Mouse (Mus musculus): ENCODE measurements around the gene Cebpa. TPM values are rescaled to one million over a fixed set of nuclear protein-coding genes. Genes with fewer than 3 reads are reported as not detected.

The Cebpa gene
- polyA plus RNA-seq, 1 experiment from 2014 or later, result 0.96 TPM

- Histone ChIP-seq H3K27ac (no peak overlapping the region), H3K9ac (no peak overlapping the region), H3K9me3 (replicated peaks) (peaks cover 3% of the 10 kb centered on the region; the same call in 1 of the 2 replicates), H3K4me2 (replicated peaks) (no peak overlapping the region), H3K36me3 (no peaks in the 10 kb centered on the region), H3K4me3 (no peak overlapping the region), H3K27me3 (no peaks in the 10 kb centered on the region), H3K4me1 (no peaks in the 10 kb centered on the region)
- 47% methylated on average over 3 of the region's 3 CpGs for WGBS
- no peak for ATAC-seq (ENCODE audit: low FRiP score)
Observed at GRCm38 (mm10) chr7:35107630-35108029, 11.5 kb upstream of the Cebpa start.

GRCm38 (mm10) chr7:35108046-35108445 lies 11.0 kb upstream of the Cebpa start:
- Histone ChIP-seq H3K4me1 (no peaks in the 10 kb centered on the region), H3K27ac (no peak overlapping the region), H3K36me3 (no peaks in the 10 kb centered on the region), H3K4me3 (no peak overlapping the region), H3K27me3 (0 out of 2 replicates have a peak, but pooled peaks cover 2% of the 10 kb centered on the region), H3K9ac (no peak overlapping the region), H3K9me3 (replicated peaks) (peaks cover 3% of the 10 kb centered on the region; the same call in 1 of the 2 replicates), H3K4me2 (replicated peaks) (no peak overlapping the region)
- ATAC-seq (ENCODE audit: low FRiP score), result no peak
- 25% methylated on average over 2 of the region's 2 CpGs for WGBS

GRCm38 (mm10) chr7:35108663-35109062 lies 10.4 kb upstream of the Cebpa start:
- H3K9ac ChIP-seq, result no peak overlapping the region
- H3K4me2 ChIP-seq (replicated peaks), result no peak overlapping the region
- H3K36me3 ChIP-seq, result no peaks in the 10 kb centered on the region
- 0 out of 2 replicates have a peak, but pooled peaks cover 6% of the 10 kb centered on the region for H3K27me3 ChIP-seq
- H3K27ac ChIP-seq, result no peak overlapping the region
- H3K4me1 ChIP-seq, result no peaks in the 10 kb centered on the region
- WGBS, result 68% methylated on average over 6 of the region's 6 CpGs
- no peak for ATAC-seq (ENCODE audit: low FRiP score)
- H3K4me3 ChIP-seq, result no peak overlapping the region
- H3K9me3 ChIP-seq (replicated peaks), result 0 out of 2 replicates have a peak, but pooled peaks cover 3% of the 10 kb centered on the region

GRCm38 (mm10) chr7:35113136-35113535 lies 6.0 kb upstream of the Cebpa start:
- peaks cover 35% of the 10 kb centered on the region for H3K27me3 ChIP-seq
- 58% methylated on average over 4 of the region's 4 CpGs for WGBS
- H3K4me2 ChIP-seq (replicated peaks), result no peak overlapping the region
- no peak overlapping the region for H3K4me3 ChIP-seq
- ATAC-seq (ENCODE audit: low FRiP score), result no peak
- no peak overlapping the region for H3K27ac ChIP-seq
- peaks cover 7% of the 10 kb centered on the region for H3K4me1 ChIP-seq
- H3K9me3 ChIP-seq (replicated peaks), result 0 out of 2 replicates have a peak, but pooled peaks cover 3% of the 10 kb centered on the region
- no peaks in the 10 kb centered on the region for H3K36me3 ChIP-seq
- no peak overlapping the region for H3K9ac ChIP-seq

GRCm38 (mm10) chr7:35113721-35114120 lies 5.4 kb upstream of the Cebpa start:
- 83% methylated on average over 5 of the region's 5 CpGs for WGBS
- Histone ChIP-seq H3K27ac (no peak overlapping the region), H3K9me3 (replicated peaks) (0 out of 2 replicates have a peak, but pooled peaks cover 3% of the 10 kb centered on the region), H3K4me1 (peaks cover 8% of the 10 kb centered on the region), H3K4me3 (no peak overlapping the region), H3K36me3 (no peaks in the 10 kb centered on the region), H3K4me2 (replicated peaks) (no peak overlapping the region), H3K9ac (no peak overlapping the region), H3K27me3 (peaks cover 39% of the 10 kb centered on the region)
- ATAC-seq (ENCODE audit: low FRiP score), result no peak

- no peak overlapping the region for H3K27ac ChIP-seq
- H3K4me1 ChIP-seq, result peaks cover 26% of the 10 kb centered on the region
- H3K36me3 ChIP-seq, result no peaks in the 10 kb centered on the region
- H3K9ac ChIP-seq, result no peak overlapping the region
- H3K4me3 ChIP-seq, result no peak overlapping the region
- ATAC-seq (ENCODE audit: low FRiP score), result no peak
- WGBS, result 60% methylated on average over 3 of the region's 3 CpGs
- peaks cover 64% of the 10 kb centered on the region for H3K27me3 ChIP-seq
- no peak overlapping the region for H3K4me2 ChIP-seq (replicated peaks)
- H3K9me3 ChIP-seq (replicated peaks), result 0 out of 2 replicates have a peak, but pooled peaks cover 2% of the 10 kb centered on the region
Observed at GRCm38 (mm10) chr7:35116524-35116923, 2.6 kb upstream of the Cebpa start.

GRCm38 (mm10) chr7:35117052-35117451 lies 2.0 kb upstream of the Cebpa start:
- Histone ChIP-seq H3K4me3 (no peak overlapping the region), H3K9ac (no peak overlapping the region), H3K27me3 (peaks cover 69% of the 10 kb centered on the region), H3K4me1 (peaks cover 26% of the 10 kb centered on the region), H3K4me2 (replicated peaks) (no peak overlapping the region), H3K27ac (no peak overlapping the region), H3K9me3 (replicated peaks) (no peaks in the 10 kb centered on the region), H3K36me3 (no peaks in the 10 kb centered on the region)
- ATAC-seq (ENCODE audit: low FRiP score), result no peak
- 26% methylated on average over 5 of the region's 5 CpGs for WGBS

GRCm38 (mm10) chr7:35117761-35118098 lies 1.4 kb upstream of the Cebpa start:
- H3K4me3 ChIP-seq, result peak overlapping the region; percentile 45
- under 1% methylated on average over 25 of the region's 25 CpGs for WGBS
- no peak overlapping the region for H3K27ac ChIP-seq
- H3K9ac ChIP-seq, result peak overlapping the region; percentile 59
- H3K27me3 ChIP-seq, result peaks cover 76% of the 10 kb centered on the region
- H3K4me2 ChIP-seq (replicated peaks), result peak overlapping the region; percentile 96
- ATAC-seq (ENCODE audit: low FRiP score), result no peak
- H3K9me3 ChIP-seq (replicated peaks), result no peaks in the 10 kb centered on the region
- H3K4me1 ChIP-seq, result peaks cover 26% of the 10 kb centered on the region
- no peaks in the 10 kb centered on the region for H3K36me3 ChIP-seq

- peak overlapping the region; percentile 59 for H3K9ac ChIP-seq
- no peaks in the 10 kb centered on the region for H3K9me3 ChIP-seq (replicated peaks)
- WGBS, result under 1% methylated on average over 49 of the region's 49 CpGs
- peak overlapping the region; percentile 45 for H3K4me3 ChIP-seq
- peaks cover 77% of the 10 kb centered on the region for H3K27me3 ChIP-seq
- peak overlapping the region; percentile 96 for H3K4me2 ChIP-seq (replicated peaks)
- no peaks in the 10 kb centered on the region for H3K36me3 ChIP-seq
- peaks cover 26% of the 10 kb centered on the region for H3K4me1 ChIP-seq
- peak; percentile 58 for ATAC-seq (ENCODE audit: low FRiP score)
- no peak overlapping the region for H3K27ac ChIP-seq
Observed at GRCm38 (mm10) chr7:35118099-35118781, 853 bp upstream of the Cebpa start.

GRCm38 (mm10) chr7:35119506-35120145 lies 533 bp downstream of the Cebpa start:
- peak; percentile 52 for ATAC-seq (ENCODE audit: low FRiP score)

GRCm38 (mm10) chr7:35120146-35120691 lies 1.1 kb downstream of the Cebpa start:
- WGBS, result under 1% methylated on average over 53 of the region's 53 CpGs
- H3K4me2 ChIP-seq (replicated peaks), result peak overlapping the region; percentile 96
- peaks cover 89% of the 10 kb centered on the region for H3K27me3 ChIP-seq
- H3K27ac ChIP-seq, result no peak overlapping the region
- no peak for ATAC-seq (ENCODE audit: low FRiP score)
- no peaks in the 10 kb centered on the region for H3K36me3 ChIP-seq
- H3K9me3 ChIP-seq (replicated peaks), result no peaks in the 10 kb centered on the region
- H3K4me1 ChIP-seq, result peaks cover 26% of the 10 kb centered on the region
- H3K9ac ChIP-seq, result peak overlapping the region; percentile 59
- H3K4me3 ChIP-seq, result peak overlapping the region; percentile 45

More at GRCm38 (mm10) chr7:35119506-35120145, 533 bp downstream of the Cebpa start:
- Histone ChIP-seq H3K4me2 (replicated peaks) (peak overlapping the region; percentile 96), H3K4me1 (peaks cover 26% of the 10 kb centered on the region), H3K4me3 (peak overlapping the region; percentile 45), H3K27me3 (peaks cover 83% of the 10 kb centered on the region), H3K36me3 (no peaks in the 10 kb centered on the region), H3K9me3 (replicated peaks) (no peaks in the 10 kb centered on the region), H3K9ac (peak overlapping the region; percentile 59), H3K27ac (no peak overlapping the region)
- 2% methylated on average over 78 of the region's 83 CpGs for WGBS

- 31% methylated on average over 8 of the region's 8 CpGs for WGBS
- Histone ChIP-seq H3K4me2 (replicated peaks) (0 out of 2 replicates have a peak overlapping the region, but pooled peaks have one; percentile 96), H3K4me1 (peaks cover 26% of the 10 kb centered on the region), H3K9me3 (replicated peaks) (no peaks in the 10 kb centered on the region), H3K36me3 (no peaks in the 10 kb centered on the region), H3K27ac (no peak overlapping the region), H3K27me3 (peaks cover 87% of the 10 kb centered on the region), H3K4me3 (peak overlapping the region; percentile 45; the same call in 1 of the 2 replicates), H3K9ac (no peak overlapping the region)
- no peak for ATAC-seq (ENCODE audit: low FRiP score)
Observed at GRCm38 (mm10) chr7:35121150-35121549, 2.1 kb downstream of the Cebpa start.
